Mouse (Mus musculus): Measurements from ENCODE around the gene Fxyd5. TPM values are rescaled to one million over a fixed set of nuclear protein-coding genes. Genes with fewer than 3 reads are reported as not detected.

The Fxyd5 gene
- polyA plus RNA-seq, 1 experiment from 2014 or later: 9.1 TPM

DNA sequence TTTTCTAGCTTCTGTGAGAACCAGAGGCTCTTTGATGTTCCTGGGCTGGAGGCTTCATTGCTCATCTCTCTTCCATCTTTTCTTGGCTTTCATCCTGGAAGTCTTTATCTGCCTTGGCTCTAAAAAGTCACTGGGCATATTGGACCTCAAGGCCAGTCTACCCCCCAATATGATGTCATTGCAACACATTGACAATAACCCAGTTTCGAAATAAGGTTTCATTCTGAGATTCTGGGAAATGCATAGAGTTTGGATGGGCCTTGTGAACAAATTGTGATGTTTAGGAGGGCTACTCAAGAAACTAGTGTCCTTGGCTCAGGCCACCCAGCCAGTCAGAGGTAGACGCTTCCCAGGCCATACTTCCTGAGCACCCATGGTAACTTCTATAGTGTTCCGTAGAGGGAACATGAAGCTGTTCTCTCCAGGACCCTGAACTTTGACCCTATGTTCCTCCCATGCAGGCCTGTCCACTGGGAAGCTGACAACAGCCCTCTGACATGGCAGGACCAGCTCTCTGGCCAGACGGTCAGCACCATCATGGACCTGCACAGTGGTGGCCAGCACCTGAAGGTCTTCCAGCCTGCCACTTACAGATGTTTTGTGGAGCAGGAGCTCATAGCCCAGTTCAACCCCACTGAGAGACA is 53.6 kb downstream of the Fxyd5 start:
- 79% methylated on average over 4 of the region's 4 CpGs for WGBS
- H3K4me3 ChIP-seq: no peak overlapping the region
- no peaks in the 10 kb centered on the region for H3K9me3 ChIP-seq
- H3K36me3 ChIP-seq (replicated peaks): no peaks in the 10 kb centered on the region
- H3K4me1 ChIP-seq: no peaks in the 10 kb centered on the region
- no peak for DNase-seq (ENCODE audit: low spot score)
- no peak overlapping the region for H3K27ac ChIP-seq (replicated peaks)
- H3K27me3 ChIP-seq (replicated peaks; ENCODE audit: low read depth, poor library complexity, severe bottlenecking): no peaks in the 10 kb centered on the region

DNA sequence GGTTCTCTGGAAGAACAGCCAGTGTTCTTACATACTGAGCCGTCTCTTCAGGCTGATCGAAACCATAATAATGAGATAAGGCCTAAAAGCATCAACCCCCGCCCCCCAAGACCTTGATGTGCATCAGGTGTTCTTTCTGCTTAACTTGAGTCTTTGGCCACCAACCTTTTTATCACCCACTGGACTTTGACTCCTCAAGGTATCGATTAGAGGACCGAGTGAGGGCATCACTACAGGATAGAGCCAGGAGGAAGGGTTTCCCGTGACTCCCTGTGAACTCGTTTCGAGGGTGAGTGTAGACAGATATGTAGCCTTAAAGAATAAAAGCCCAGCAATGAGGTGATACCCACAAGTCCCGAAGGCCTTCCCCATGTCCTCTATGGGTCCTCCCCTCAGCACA is 56.9 kb downstream of the Fxyd5 start:
- H3K36me3 ChIP-seq (replicated peaks): no peaks in the 10 kb centered on the region
- H3K27me3 ChIP-seq (replicated peaks; ENCODE audit: low read depth, poor library complexity, severe bottlenecking): no peaks in the 10 kb centered on the region
- DNase-seq (ENCODE audit: low spot score): no peak
- no peak overlapping the region for H3K4me3 ChIP-seq
- no peaks in the 10 kb centered on the region for H3K9me3 ChIP-seq
- H3K4me1 ChIP-seq: no peaks in the 10 kb centered on the region
- H3K27ac ChIP-seq (replicated peaks): no peak overlapping the region
- WGBS: 86% methylated on average over 9 of the region's 9 CpGs

Small RNA genes within 50 kb of the gene (microRNA-seq; reads per million reads assigned to microRNA genes)
- gene Mir7050: not detected

Other genes with a start within 250 kb of the Fxyd5 start
- gene Ffar2, start 218.7 kb downstream of the Fxyd5 start, polyA plus RNA-seq (2016; fragmentation: Nextera tagmentation; extraction: Ambion mirVana): not detected in 2 replicates
- gene Ffar3, start 186.3 kb downstream of the Fxyd5 start, polyA plus RNA-seq (2016; fragmentation: Nextera tagmentation; extraction: Ambion mirVana): not detected in 2 replicates
- gene Ffar1, start 180.9 kb downstream of the Fxyd5 start, polyA plus RNA-seq (2016; fragmentation: Nextera tagmentation; extraction: Ambion mirVana): 0.05 TPM in 1 of 2 replicates, not detected in the other
- 0.08 and 0.27 TPM in 2 replicates for gene Cd22, start 162.1 kb downstream of the Fxyd5 start, polyA plus RNA-seq (2016; fragmentation: Nextera tagmentation; extraction: Ambion mirVana)
- gene Mag, start 127.6 kb downstream of the Fxyd5 start, polyA plus RNA-seq (2016; fragmentation: Nextera tagmentation; extraction: Ambion mirVana): 0.32 and 0.39 TPM in 2 replicates
- gene Hamp2, start 117.8 kb downstream of the Fxyd5 start, polyA plus RNA-seq (2016; fragmentation: Nextera tagmentation; extraction: Ambion mirVana): not detected in 2 replicates
- not detected in 2 replicates for gene Hamp, start 98.4 kb downstream of the Fxyd5 start, polyA plus RNA-seq (2016; fragmentation: Nextera tagmentation; extraction: Ambion mirVana)
- gene Usf2, start 85.7 kb downstream of the Fxyd5 start, polyA plus RNA-seq (2016; fragmentation: Nextera tagmentation; extraction: Ambion mirVana): 25.1 and 29.6 TPM in 2 replicates
- gene Lsr, start 69.0 kb downstream of the Fxyd5 start, polyA plus RNA-seq (2016; fragmentation: Nextera tagmentation; extraction: Ambion mirVana): 33.1 and 33.4 TPM in 2 replicates
- gene Fam187b, start 68.7 kb downstream of the Fxyd5 start, polyA plus RNA-seq (2016; fragmentation: Nextera tagmentation; extraction: Ambion mirVana): 2.9 and 3.3 TPM in 2 replicates
- gene Fxyd7, start 9.0 kb upstream of the Fxyd5 start, polyA plus RNA-seq (2016; fragmentation: Nextera tagmentation; extraction: Ambion mirVana): 0.55 and 3.1 TPM in 2 replicates
- 9.8 and 12.2 TPM in 2 replicates for gene Fxyd1, start 14.7 kb upstream of the Fxyd5 start, polyA plus RNA-seq (2016; fragmentation: Nextera tagmentation; extraction: Ambion mirVana)
- gene Lgi4, start 16.9 kb upstream of the Fxyd5 start, polyA plus RNA-seq (2016; fragmentation: Nextera tagmentation; extraction: Ambion mirVana): 2.5 and 2.8 TPM in 2 replicates
- 7.5 and 8.8 TPM in 2 replicates for gene Fxyd3, start 34.2 kb upstream of the Fxyd5 start, polyA plus RNA-seq (2016; fragmentation: Nextera tagmentation; extraction: Ambion mirVana)
- 4.0 and 4.3 TPM in 2 replicates for gene Hpn, start 72.8 kb upstream of the Fxyd5 start, polyA plus RNA-seq (2016; fragmentation: Nextera tagmentation; extraction: Ambion mirVana)
- gene Scn1b, start 84.5 kb upstream of the Fxyd5 start, polyA plus RNA-seq (2016; fragmentation: Nextera tagmentation; extraction: Ambion mirVana): 1.2 and 1.3 TPM in 2 replicates
- gene Gramd1a, start 113.4 kb upstream of the Fxyd5 start, polyA plus RNA-seq (2016; fragmentation: Nextera tagmentation; extraction: Ambion mirVana): 96.1 and 102 TPM in 2 replicates
- not detected in 2 replicates for gene Scgb2b2, start 248.0 kb upstream of the Fxyd5 start, polyA plus RNA-seq (2016; fragmentation: Nextera tagmentation; extraction: Ambion mirVana)
- gene Scgb1b2, start 249.3 kb upstream of the Fxyd5 start, polyA plus RNA-seq (2016; fragmentation: Nextera tagmentation; extraction: Ambion mirVana): not detected in 2 replicates

Data from embryonic facial prominence, embryonic 10.5 days (tissue).